Mouse (Mus musculus) stomach, embryonic 14.5 days (tissue): ENCODE measurements at regions not wholly inside any gene's neighbourhood (a gene's known extent, or its start where the extent isn't known, plus 50 kb on each side); places are given as distances from the start of the nearest gene placed in this dataset.

Experiments
- ATAC-seq: fragments of 200-750 bp; cut with Nextera tagmentation; 2 replicates; pipeline ENCODE4 v1.8.0; 2017; ENCODE audit warnings: low read depth, moderate TSS enrichment; ENCODE audit not compliant: insufficient number of reproducible peaks, insufficient read depth, low FRiP score
- H3K27ac ChIP-seq: fragments of 300-500 bp; sonication (generic); 2 replicates; pipeline ENCODE4 v1.5.1; 2014; ENCODE audit warnings: mild to moderate bottlenecking, low read length, moderate library complexity, mixed read lengths
- H3K27me3 ChIP-seq: fragments of 300-500 bp; sonication (generic); 2 replicates; pipeline ENCODE4 v1.6.1; 2014; ENCODE audit warnings: low read length, control low read depth, mixed read lengths; ENCODE audit not compliant: control insufficient read depth, insufficient read depth
- H3K36me3 ChIP-seq: fragments of 300-500 bp; sonication (generic); 2 replicates; pipeline ENCODE4 v1.6.1; 2014; ENCODE audit warnings: mild to moderate bottlenecking, control low read depth, low read length, moderate library complexity, mixed read lengths; ENCODE audit not compliant: control insufficient read depth, insufficient read depth
- H3K4me1 ChIP-seq: fragments of 300-500 bp; sonication (generic); 2 replicates; pipeline ENCODE4 v1.6.1; 2014; ENCODE audit warnings: low read length, control low read depth, mixed read lengths; ENCODE audit not compliant: control insufficient read depth, insufficient read depth
- H3K4me2 ChIP-seq: fragments of 300-500 bp; sonication (generic); replicated peaks from 2 replicates; pipeline ENCODE4 v1.6.1; 2014; ENCODE audit warnings: low read depth, low read length, control low read depth
- H3K4me3 ChIP-seq: fragments of 300-500 bp; sonication (generic); 2 replicates; pipeline ENCODE4 v1.5.1; 2014; ENCODE audit warnings: low read depth, low read length, control low read depth
- H3K9ac ChIP-seq: fragments of 300-500 bp; sonication (generic); replicated peaks from 2 replicates; pipeline ENCODE4 v1.6.1; 2014; ENCODE audit warnings: low read depth, mild to moderate bottlenecking, control low read depth, low read length, moderate library complexity, mixed read lengths
- H3K9me3 ChIP-seq: fragments of 300-500 bp; sonication (generic); 2 replicates; pipeline ENCODE4 v1.6.1; 2016; ENCODE audit warnings: low read depth, low read length, control low read depth; ENCODE audit not compliant: control insufficient read depth
- WGBS: fragments of 180-500 bp; shearing (Covaris S2); extraction: QIAGEN DNeasy Blood & Tissue Kit; methylation state at CpG from one replicate; pipeline ENCODE4 v1.1.7; 2014; 5-methylcytosine and 5-hydroxymethylcytosine counted together

- WGBS = 75% methylated on average over 6 of the region's 6 CpGs
- H3K4me3 ChIP-seq = no peak overlapping the region
- no peak for ATAC-seq
These were observed 280.4 kb downstream of the Tgfb2 start for GRCm38 (mm10) chr1:186425421-186425820.

GRCm38 (mm10) chr1:186424084-186424483 lies 281.7 kb downstream of the Tgfb2 start:
- ATAC-seq = no peak
- H3K27me3 ChIP-seq = no peaks in the 10 kb centered on the region
- H3K27ac ChIP-seq = no peak overlapping the region
- no peak overlapping the region for H3K9ac ChIP-seq
- WGBS = 89% methylated on average over 5 of the region's 5 CpGs
- no peak overlapping the region for H3K4me3 ChIP-seq
- H3K4me2 ChIP-seq = no peak overlapping the region
- no peaks in the 10 kb centered on the region for H3K9me3 ChIP-seq
- no peaks in the 10 kb centered on the region for H3K36me3 ChIP-seq
- H3K4me1 ChIP-seq = no peaks in the 10 kb centered on the region

More at GRCm38 (mm10) chr1:186425421-186425820, 280.4 kb downstream of the Tgfb2 start:
- H3K27ac ChIP-seq = no peak overlapping the region
- no peaks in the 10 kb centered on the region for H3K27me3 ChIP-seq
- H3K36me3 ChIP-seq = no peaks in the 10 kb centered on the region
- no peaks in the 10 kb centered on the region for H3K4me1 ChIP-seq
- no peak overlapping the region for H3K4me2 ChIP-seq
- no peak overlapping the region for H3K9ac ChIP-seq
- no peaks in the 10 kb centered on the region for H3K9me3 ChIP-seq

- WGBS = 76% methylated on average over 1 of the region's 1 CpGs
These were observed 288.7 kb downstream of the Tgfb2 start for GRCm38 (mm10) chr1:186417101-186417500.

GRCm38 (mm10) chr1:186415321-186415720 lies 290.5 kb downstream of the Tgfb2 start:
- H3K9ac ChIP-seq = no peak overlapping the region
- no peak overlapping the region for H3K27ac ChIP-seq
- H3K4me2 ChIP-seq = no peak overlapping the region
- 79% methylated on average over 4 of the region's 4 CpGs for WGBS
- ATAC-seq = no peak
- no peaks in the 10 kb centered on the region for H3K27me3 ChIP-seq
- peaks cover 11% of the 10 kb centered on the region; the same call in 1 of the 2 replicates for H3K4me1 ChIP-seq
- no peaks in the 10 kb centered on the region for H3K36me3 ChIP-seq
- H3K4me3 ChIP-seq = no peak overlapping the region
- no peaks in the 10 kb centered on the region for H3K9me3 ChIP-seq

More at GRCm38 (mm10) chr1:186417101-186417500, 288.7 kb downstream of the Tgfb2 start:
- no peak for ATAC-seq
- H3K36me3 ChIP-seq = no peaks in the 10 kb centered on the region
- no peaks in the 10 kb centered on the region for H3K27me3 ChIP-seq
- H3K27ac ChIP-seq = no peak overlapping the region
- H3K4me2 ChIP-seq = no peak overlapping the region
- H3K4me1 ChIP-seq = peaks cover 11% of the 10 kb centered on the region; the same call in 1 of the 2 replicates
- no peak overlapping the region for H3K4me3 ChIP-seq
- no peaks in the 10 kb centered on the region for H3K9me3 ChIP-seq
- H3K9ac ChIP-seq = no peak overlapping the region

GRCm38 (mm10) chr1:186413886-186414245 lies 291.9 kb downstream of the Tgfb2 start:
- Histone ChIP-seq H3K36me3 (no peaks in the 10 kb centered on the region), H3K9ac (no peak overlapping the region), H3K4me3 (no peak overlapping the region), H3K4me2 (no peak overlapping the region), H3K4me1 (peaks cover 19% of the 10 kb centered on the region), H3K27me3 (no peaks in the 10 kb centered on the region), H3K9me3 (no peaks in the 10 kb centered on the region), H3K27ac (peak overlapping the region; percentile 77; the same call in 1 of the 2 replicates)
- WGBS = 65% methylated on average over 6 of the region's 6 CpGs
- ATAC-seq = no peak

GRCm38 (mm10) chr1:186413064-186413885 lies 292.5 kb downstream of the Tgfb2 start:
- H3K9ac ChIP-seq = no peak overlapping the region
- H3K9me3 ChIP-seq = no peaks in the 10 kb centered on the region
- H3K36me3 ChIP-seq = no peaks in the 10 kb centered on the region
- peaks cover 23% of the 10 kb centered on the region for H3K4me1 ChIP-seq
- H3K4me2 ChIP-seq = 0 out of 2 replicates have a peak overlapping the region, but pooled peaks have one; percentile 22
- H3K4me3 ChIP-seq = no peak overlapping the region
- 0 out of 2 replicates have a peak, but pooled peaks have one; percentile 54 for ATAC-seq
- H3K27me3 ChIP-seq = no peaks in the 10 kb centered on the region
- peak overlapping the region; percentile 77; the same call in 1 of the 2 replicates for H3K27ac ChIP-seq
- WGBS = 40% methylated on average over 21 of the region's 21 CpGs

- Histone ChIP-seq H3K27me3 (no peaks in the 10 kb centered on the region), H3K9me3 (no peaks in the 10 kb centered on the region), H3K27ac (no peak overlapping the region; the same call in 1 of the 2 replicates), H3K4me2 (no peak overlapping the region), H3K4me1 (peaks cover 23% of the 10 kb centered on the region), H3K4me3 (no peak overlapping the region), H3K36me3 (no peaks in the 10 kb centered on the region), H3K9ac (no peak overlapping the region)
- ATAC-seq = no peak
- WGBS = 75% methylated on average over 2 of the region's 2 CpGs
These were observed 293.5 kb downstream of the Tgfb2 start for GRCm38 (mm10) chr1:186412296-186412695.

GRCm38 (mm10) chr1:186408986-186409441 lies 291.9 kb upstream of the Lyplal1 start:
- Histone ChIP-seq H3K9me3 (no peaks in the 10 kb centered on the region), H3K4me2 (peak overlapping the region; percentile 11; the same call in 1 of the 2 replicates), H3K4me3 (no peak overlapping the region), H3K27me3 (no peaks in the 10 kb centered on the region), H3K9ac (no peak overlapping the region), H3K4me1 (peaks cover 22% of the 10 kb centered on the region), H3K36me3 (no peaks in the 10 kb centered on the region), H3K27ac (no peak overlapping the region)
- ATAC-seq = no peak
- 63% methylated on average over 10 of the region's 10 CpGs for WGBS
